Mouse (Mus musculus) liver, embryonic 14.5 days (tissue): ENCODE data around the gene Gm7271. TPM values are rescaled to one million over a fixed set of nuclear protein-coding genes. Genes with fewer than 3 reads are reported as not detected.

Source experiments
- ATAC-seq: fragments of 200-750 bp; cut with Nextera tagmentation; 2 replicates; pipeline ENCODE4 v1.8.0; 2017; ENCODE audit warnings: moderate number of reproducible peaks, mild to moderate bottlenecking, moderate library complexity; ENCODE audit not compliant: insufficient read depth
- DNase-seq, 3 experiments: peaks; one replicate each; pipeline ENCODE4 v3.0.0-alpha.2; 2012 to 2013; ENCODE audit warnings: low read depth in 3 of 3, low spot score in 3 of 3
- H3K27ac ChIP-seq: fragments of 300-500 bp; sonication (generic); 2 replicates; pipeline ENCODE4 v1.5.1; 2014; ENCODE audit warnings: moderate library complexity, mild to moderate bottlenecking, control low read depth, inconsistent platforms
- H3K27me3 ChIP-seq: fragments of 300-500 bp; sonication (generic); 2 replicates; pipeline ENCODE4 v1.6.1; 2014; ENCODE audit warnings: mild to moderate bottlenecking, low read length, moderate library complexity; ENCODE audit not compliant: control insufficient read depth, insufficient read depth
- H3K36me3 ChIP-seq: fragments of 300-500 bp; sonication (generic); replicated peaks from 2 replicates; pipeline ENCODE4 v1.6.1; 2014; ENCODE audit warnings: low read depth; ENCODE audit not compliant: control insufficient read depth, insufficient read depth
- H3K4me1 ChIP-seq, 2 experiments: fragments of 200-500 bp in 1 of 2; fragments of 300-500 bp in 1 of 2; sonication (generic) in 1 of 2; replicated peaks; 2 replicates each; pipeline ENCODE4 v1.6.1; 2012 to 2014; ENCODE audit warnings: antibody characterized with exemption in 1 of 2, inconsistent platforms in 1 of 2, low read length in 1 of 2; ENCODE audit not compliant: control insufficient read depth in 2 of 2, insufficient read depth in 2 of 2
- H3K4me2 ChIP-seq: fragments of 300-500 bp; sonication (generic); 2 replicates; pipeline ENCODE4 v1.6.1; 2014; ENCODE audit warnings: low read depth, mild to moderate bottlenecking, control low read depth, moderate library complexity
- H3K4me3 ChIP-seq, 2 experiments: fragments of 200-500 bp in 1 of 2; fragments of 300-500 bp in 1 of 2; sonication (generic) in 1 of 2; 2 replicates each; pipeline ENCODE4 v1.5.1; 2012 to 2014; ENCODE audit warnings: low read depth in 2 of 2, low read length in 2 of 2, mild to moderate bottlenecking in 2 of 2, control low read depth in 1 of 2, inconsistent platforms in 1 of 2, moderate library complexity in 1 of 2; ENCODE audit not compliant: insufficient read depth in 1 of 2
- H3K9ac ChIP-seq: fragments of 300-500 bp; sonication (generic); replicated peaks from 2 replicates; pipeline ENCODE4 v1.6.1; 2014; ENCODE audit warnings: mild to moderate bottlenecking, control low read depth, moderate library complexity
- H3K9me3 ChIP-seq: fragments of 300-500 bp; sonication (generic); 2 replicates; pipeline ENCODE4 v1.6.1; 2016; ENCODE audit warnings: low read length, mixed read lengths; ENCODE audit not compliant: control insufficient read depth
- CTCF ChIP-seq: IDR thresholded peaks from 2 replicates; pipeline ENCODE4 v1.5.1; 2016; ENCODE audit warnings: antibody characterized with exemption, low read depth, control low read depth
- EP300 ChIP-seq: IDR thresholded peaks from 2 replicates; pipeline ENCODE4 v1.6.1; 2016; ENCODE audit warnings: antibody characterized with exemption, low read depth
- WGBS: fragments of 180-500 bp; shearing (Covaris S2); extraction: QIAGEN DNeasy Blood & Tissue Kit; methylation state at CpG from one replicate; pipeline ENCODE4 v1.1.7; 2014; ENCODE audit not compliant: insufficient replicate concordance; 5-methylcytosine and 5-hydroxymethylcytosine counted together
- polyA plus RNA-seq, 2 experiments: library from polyadenylated mRNA; depleted of rRNA in 1 of 2; stranded (reverse) in 1 of 2; unstranded in 1 of 2; fragments of >200 nt; fragmentation: Nextera tagmentation in 1 of 2; extraction: Ambion mirVana in 1 of 2; gene quantifications; 2 replicates each; pipeline versions ENCODE4 v1.2.1 to v1.2.3; 2012 to 2014

Gm7271 gene
- polyA plus RNA-seq, 2 experiments, result not detected

- Histone ChIP-seq H3K4me2 (no peak overlapping the region), H3K27ac (no peak overlapping the region), H3K9me3 (no peaks in the 10 kb centered on the region), H3K4me1 (no peaks in the 10 kb centered on the region), H3K9ac (no peak overlapping the region), H3K4me3 (no peak overlapping the region), H3K27me3 (no peaks in the 10 kb centered on the region), H3K36me3 (no peaks in the 10 kb centered on the region)
- ATAC-seq, result no peak
- TF ChIP-seq EP300, result no peak
- no peak for TF ChIP-seq CTCF
- 60% methylated on average over 4 of the region's 4 CpGs for WGBS
- no peak for DNase-seq
Measured at GRCm38 (mm10) chr5:76476873-76477272, 7.0 kb upstream of the Gm7271 start.

DNA sequence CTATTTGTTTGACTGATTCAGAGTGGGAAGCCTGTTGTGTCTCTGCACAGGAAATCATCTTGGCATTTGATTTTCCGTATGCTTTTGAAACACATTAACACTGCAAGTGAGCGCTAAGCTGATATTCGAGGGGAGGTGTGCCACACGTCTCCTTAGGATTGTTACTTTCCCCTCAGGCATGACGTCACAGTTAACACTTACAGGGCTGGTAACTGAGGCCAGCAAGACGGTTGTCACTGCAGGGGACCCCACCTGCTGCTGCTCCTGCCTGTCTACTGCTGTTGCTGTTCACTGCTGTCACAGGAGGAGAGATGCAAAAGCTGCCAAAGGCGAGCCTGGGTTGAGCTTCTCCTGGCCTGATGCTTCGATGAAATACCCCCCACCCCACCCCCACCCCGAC, 6.1 kb upstream of the Gm7271 start:
- TF ChIP-seq CTCF, result no peak
- no peak for TF ChIP-seq EP300
- WGBS, result 46% methylated on average over 9 of the region's 9 CpGs
- no peaks in the 10 kb centered on the region for H3K27me3 ChIP-seq
- no peak for ATAC-seq
- DNase-seq, result no peak
- H3K4me3 ChIP-seq, result no peak overlapping the region
- H3K9ac ChIP-seq, result no peak overlapping the region
- H3K9me3 ChIP-seq, result no peaks in the 10 kb centered on the region
- H3K27ac ChIP-seq, result no peak overlapping the region
- no peaks in the 10 kb centered on the region for H3K36me3 ChIP-seq
- H3K4me2 ChIP-seq, result no peak overlapping the region
- no peaks in the 10 kb centered on the region for H3K4me1 ChIP-seq

DNA sequence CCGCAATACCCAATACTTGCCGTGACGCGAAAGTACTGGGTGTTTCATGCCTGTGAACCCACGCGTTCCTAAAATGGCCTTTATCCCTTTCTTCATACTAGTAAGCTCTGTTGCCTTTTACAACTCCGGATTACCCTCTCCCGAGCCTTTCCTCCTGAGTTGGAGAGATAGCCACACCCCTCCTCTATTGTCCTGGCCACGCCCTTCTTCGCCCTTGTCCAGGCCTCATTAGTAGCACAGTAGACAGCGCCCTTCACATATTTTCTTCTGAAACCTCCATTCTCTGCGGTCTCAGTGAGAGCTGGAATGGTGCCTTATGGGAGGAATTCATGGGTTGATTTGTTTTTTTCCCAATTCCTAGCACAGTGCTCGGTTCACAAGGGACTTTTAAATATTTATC, 11.3 kb downstream of the Gm7271 start:
- ATAC-seq (no peak), DNase-seq (no peak)
- H3K9me3 ChIP-seq, result no peaks in the 10 kb centered on the region
- H3K4me3 ChIP-seq, result no peak overlapping the region
- WGBS, result 71% methylated on average over 13 of the region's 13 CpGs
- H3K36me3 ChIP-seq, result no peaks in the 10 kb centered on the region
- H3K9ac ChIP-seq, result no peak overlapping the region
- no peaks in the 10 kb centered on the region for H3K27me3 ChIP-seq
- TF ChIP-seq CTCF (no peak), EP300 (no peak)
- no peaks in the 10 kb centered on the region for H3K4me1 ChIP-seq
- no peak overlapping the region for H3K27ac ChIP-seq
- H3K4me2 ChIP-seq, result no peak overlapping the region

- no peak for TF ChIP-seq EP300
- no peak for TF ChIP-seq CTCF
- H3K27ac ChIP-seq, result no peak overlapping the region
- DNase-seq (no peak), ATAC-seq (no peak)
- H3K36me3 ChIP-seq, result no peaks in the 10 kb centered on the region
- H3K9me3 ChIP-seq, result no peaks in the 10 kb centered on the region
- H3K4me2 ChIP-seq, result no peak overlapping the region
- H3K9ac ChIP-seq, result no peak overlapping the region
- H3K4me1 ChIP-seq, result 0 out of 4 replicates have a peak, but pooled peaks cover 0 to 2% of the 10 kb centered on the region in 2 experiments
- no peaks in the 10 kb centered on the region for H3K27me3 ChIP-seq
- WGBS, result 43% methylated on average over 1 of the region's 1 CpGs
- no peak overlapping the region for H3K4me3 ChIP-seq
Measured at GRCm38 (mm10) chr5:76522446-76522845, 38.6 kb downstream of the Gm7271 start.

DNA sequence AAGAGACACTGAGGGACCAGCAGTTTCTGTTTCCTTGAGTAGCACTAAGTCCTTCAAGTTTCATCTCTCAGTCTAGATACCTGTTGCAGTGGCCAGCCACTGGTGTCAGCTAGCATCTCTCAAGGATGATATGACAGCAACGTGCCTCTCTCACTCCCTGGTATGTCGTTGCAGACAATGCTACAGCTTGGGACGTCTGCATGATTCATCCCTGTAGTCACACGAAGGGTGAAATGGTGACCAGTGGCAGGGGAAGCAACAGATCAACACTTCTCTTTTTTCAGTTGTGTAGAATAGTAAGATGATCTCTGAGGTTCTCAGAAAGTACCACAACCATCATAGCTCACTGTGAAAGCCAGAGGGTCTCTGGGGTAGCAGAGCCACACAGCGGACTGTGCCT, 40.8 kb downstream of the Gm7271 start:
- TF ChIP-seq EP300, result no peak
- no peak for TF ChIP-seq CTCF
- Histone ChIP-seq H3K4me3 (no peak overlapping the region), H3K9ac (no peak overlapping the region), H3K9me3 (no peaks in the 10 kb centered on the region), H3K4me2 (no peak overlapping the region), H3K36me3 (no peaks in the 10 kb centered on the region), H3K27me3 (no peaks in the 10 kb centered on the region), H3K4me1 (0 out of 4 replicates have a peak, but pooled peaks cover 0 to 2% of the 10 kb centered on the region in 2 experiments), H3K27ac (no peak overlapping the region)
- WGBS, result 34% methylated on average over 5 of the region's 5 CpGs
- ATAC-seq (no peak), DNase-seq (no peak)

DNA sequence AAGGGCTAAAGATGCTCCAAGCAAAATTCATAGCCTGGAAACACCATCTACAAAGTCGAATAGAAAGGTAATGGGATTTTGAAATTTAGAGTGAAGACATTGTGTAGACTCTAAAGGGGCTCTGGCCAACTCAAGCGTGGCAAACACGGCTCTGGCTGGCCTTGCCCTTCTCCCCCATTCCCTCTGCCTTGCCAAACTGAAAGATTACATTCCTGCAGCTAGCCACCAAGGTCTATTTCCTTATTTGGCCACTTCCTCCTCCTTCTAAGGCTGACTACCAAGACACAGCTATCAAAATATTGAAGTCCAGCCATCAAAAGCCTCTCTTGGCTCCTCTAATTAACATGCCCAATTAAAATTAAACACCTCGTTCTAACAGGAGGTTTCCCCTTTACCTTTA, 41.2 kb downstream of the Gm7271 start:
- no peaks in the 10 kb centered on the region for H3K27me3 ChIP-seq
- no peak overlapping the region for H3K9ac ChIP-seq
- H3K4me3 ChIP-seq, result no peak overlapping the region
- DNase-seq, result no peak
- H3K27ac ChIP-seq, result no peak overlapping the region
- H3K4me1 ChIP-seq, result peaks cover 3 to 5% of the 10 kb centered on the region in 2 experiments; a peak in 2 of 4 replicates
- ATAC-seq, result no peak
- TF ChIP-seq EP300 (no peak), CTCF (no peak)
- H3K4me2 ChIP-seq, result no peak overlapping the region
- H3K9me3 ChIP-seq, result no peaks in the 10 kb centered on the region
- no peaks in the 10 kb centered on the region for H3K36me3 ChIP-seq
- WGBS, result 27% methylated on average over 4 of the region's 4 CpGs
